Mouse (Mus musculus): ENCODE results near the gene Tgtp2.

DNA sequence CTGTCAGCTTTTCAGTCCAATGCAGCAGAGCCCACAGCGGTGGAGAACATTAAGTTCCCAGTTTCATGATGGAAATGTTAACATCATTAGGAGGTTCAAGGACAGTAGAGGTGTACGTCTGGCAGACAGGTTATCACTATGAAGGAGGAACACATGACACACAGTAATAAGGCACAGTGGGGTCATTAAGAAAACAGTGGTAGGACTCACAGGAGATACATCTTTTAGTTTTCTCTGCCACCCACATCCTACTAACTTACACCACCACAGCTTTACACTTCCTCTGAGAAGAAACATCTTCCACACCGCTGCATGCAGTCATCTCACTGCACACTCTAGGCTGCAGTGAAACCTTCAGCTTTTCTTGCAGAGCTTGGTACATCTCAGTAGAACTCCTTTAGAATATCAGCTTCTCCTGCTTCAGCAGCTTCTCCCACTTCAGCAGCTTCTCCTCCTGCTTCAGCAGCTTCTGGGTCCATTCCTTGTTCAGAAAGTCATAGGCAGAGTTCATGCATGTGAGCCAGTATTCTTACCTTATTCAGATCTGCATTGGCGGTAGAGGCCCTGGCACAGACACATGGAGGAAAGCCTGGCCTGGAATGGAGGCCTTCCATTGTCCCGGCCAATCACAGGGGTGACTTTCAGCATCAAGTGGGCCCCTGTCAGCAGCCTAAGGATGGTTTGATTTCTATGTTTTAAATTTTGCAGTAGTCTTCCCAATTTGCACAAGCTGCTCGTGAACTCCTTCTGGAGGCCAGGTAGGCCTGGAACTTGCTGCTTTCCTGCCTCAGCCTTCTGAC, 30.1 kb upstream of the Tgtp2 start:
- TF ChIP-seq CTCF (IDR thresholded peaks at IDR 0.05; ENCODE audit: low read depth) (no peak), EP300 (IDR thresholded peaks at IDR 0.05; ENCODE audit: low read depth) (no peak)

Data from liver, postnatal 0 days (tissue).